Mouse (Mus musculus): ENCODE measurements around the gene Lrrc20.

DNA sequence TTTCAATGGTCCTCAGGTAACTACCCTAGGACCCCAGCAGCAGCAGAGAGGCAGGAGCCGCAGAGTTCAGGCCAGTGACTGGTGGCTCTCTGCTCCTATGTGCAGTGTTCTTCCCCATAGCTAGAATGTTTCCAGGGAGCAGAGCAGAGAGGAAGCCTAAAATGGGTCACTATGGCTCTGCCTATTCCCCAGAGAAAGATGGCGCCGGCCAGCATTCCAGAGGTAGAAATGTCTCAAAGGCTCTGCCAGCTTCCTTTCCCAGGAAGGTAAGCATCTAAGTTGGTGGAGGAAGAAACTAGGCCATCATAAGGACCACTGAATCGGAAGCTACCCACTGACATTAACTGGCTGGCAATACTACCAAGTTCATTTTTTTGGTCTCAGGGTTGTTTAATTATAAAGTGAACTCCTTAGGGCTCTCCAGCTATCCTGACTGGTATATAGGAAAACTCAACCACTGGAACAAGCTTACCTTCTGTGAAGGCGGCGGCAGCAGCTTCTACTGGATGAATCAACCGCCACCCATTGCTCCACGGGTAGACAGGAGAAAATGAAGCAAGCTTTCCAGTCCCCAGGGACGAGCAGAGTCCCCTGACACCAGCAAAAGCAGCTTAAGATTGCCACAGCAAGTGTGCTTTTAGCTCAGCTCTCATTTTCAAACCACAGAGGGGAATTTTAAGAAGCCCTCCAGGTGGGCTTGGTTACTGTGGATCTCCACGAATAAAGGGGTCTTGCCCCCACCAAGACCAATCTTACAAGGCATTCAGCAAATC lies 27.8 kb upstream of the Lrrc20 start:
- TF ChIP-seq CTCF (IDR thresholded peaks at IDR 0.05; ENCODE audit: extremely low read depth, insufficient read length, insufficient replicate concordance, low read depth, low read length), result no peak
- TF ChIP-seq POLR2A (IDR thresholded peaks at IDR 0.05; ENCODE audit: low read depth, low read length), result no peak

All from small intestine, adult 2 months (tissue).